Mouse (Mus musculus) urinary bladder, postnatal 25 days (tissue): ENCODE results near the gene Prrt3.

Source experiments
- DNase-seq: peaks from one replicate; pipeline ENCODE4 v3.0.0; 2022; ENCODE audit warnings: low spot score

Prrt3 gene

GRCm38 (mm10) chr6:113501388-113502084 lies at the start of gene Prrt3:
TSS of gene Prrt3 (minus strand) at chr6:113501931.
- no peak for DNase-seq

- DNase-seq: no peak
Observed at GRCm38 (mm10) chr6:113543906-113544481, 42.3 kb upstream of the Prrt3 start.

- DNase-seq: no peak
Observed at GRCm38 (mm10) chr6:113541610-113542009, 39.9 kb upstream of the Prrt3 start.

GRCm38 (mm10) chr6:113534886-113535285 lies 33.2 kb upstream of the Prrt3 start:
- peak; percentile 33 for DNase-seq

- no peak for DNase-seq
Observed at GRCm38 (mm10) chr6:113531840-113532404, 30.2 kb upstream of the Prrt3 start.

- DNase-seq: peak; percentile 94
Observed at GRCm38 (mm10) chr6:113530932-113531839, 29.5 kb upstream of the Prrt3 start, which contains the start of the genes Emc3 and Fancd2. TSS of gene Emc3 (minus strand) at chr6:113531652. TSS of gene Fancd2 (plus strand) at chr6:113531682.

GRCm38 (mm10) chr6:113523420-113523819 lies 21.7 kb upstream of the Prrt3 start:
- DNase-seq: no peak

GRCm38 (mm10) chr6:113522310-113522709 lies 20.6 kb upstream of the Prrt3 start:
- DNase-seq: no peak

- no peak for DNase-seq
Observed at GRCm38 (mm10) chr6:113517434-113518080, 15.8 kb upstream of the Prrt3 start.

GRCm38 (mm10) chr6:113514600-113514999 lies 12.9 kb upstream of the Prrt3 start:
- no peak for DNase-seq

- no peak for DNase-seq
Observed at GRCm38 (mm10) chr6:113513944-113514343, 12.2 kb upstream of the Prrt3 start.

- DNase-seq: no peak
Observed at GRCm38 (mm10) chr6:113508947-113509280, 7.2 kb upstream of the Prrt3 start.

- no peak for DNase-seq
Observed at GRCm38 (mm10) chr6:113508272-113508946, 6.7 kb upstream of the Prrt3 start.

- no peak for DNase-seq
Observed at GRCm38 (mm10) chr6:113507130-113507529, 5.4 kb upstream of the Prrt3 start.

GRCm38 (mm10) chr6:113505689-113506088 lies 4.0 kb upstream of the Prrt3 start:
- no peak for DNase-seq

GRCm38 (mm10) chr6:113502801-113503200 lies 1.1 kb upstream of the Prrt3 start:
- DNase-seq: no peak

- DNase-seq: no peak
Observed at GRCm38 (mm10) chr6:113499346-113499745, 2.4 kb downstream of the Prrt3 start.

- no peak for DNase-seq
Observed at GRCm38 (mm10) chr6:113495071-113495675, 6.6 kb downstream of the Prrt3 start.

GRCm38 (mm10) chr6:113494258-113494788 lies 7.4 kb downstream of the Prrt3 start:
- peak; percentile 85 for DNase-seq

GRCm38 (mm10) chr6:113492101-113492864 lies 9.4 kb downstream of the Prrt3 start:
- no peak for DNase-seq
